Mouse (Mus musculus): ENCODE data around the gene A730009L09Rik.

DNA sequence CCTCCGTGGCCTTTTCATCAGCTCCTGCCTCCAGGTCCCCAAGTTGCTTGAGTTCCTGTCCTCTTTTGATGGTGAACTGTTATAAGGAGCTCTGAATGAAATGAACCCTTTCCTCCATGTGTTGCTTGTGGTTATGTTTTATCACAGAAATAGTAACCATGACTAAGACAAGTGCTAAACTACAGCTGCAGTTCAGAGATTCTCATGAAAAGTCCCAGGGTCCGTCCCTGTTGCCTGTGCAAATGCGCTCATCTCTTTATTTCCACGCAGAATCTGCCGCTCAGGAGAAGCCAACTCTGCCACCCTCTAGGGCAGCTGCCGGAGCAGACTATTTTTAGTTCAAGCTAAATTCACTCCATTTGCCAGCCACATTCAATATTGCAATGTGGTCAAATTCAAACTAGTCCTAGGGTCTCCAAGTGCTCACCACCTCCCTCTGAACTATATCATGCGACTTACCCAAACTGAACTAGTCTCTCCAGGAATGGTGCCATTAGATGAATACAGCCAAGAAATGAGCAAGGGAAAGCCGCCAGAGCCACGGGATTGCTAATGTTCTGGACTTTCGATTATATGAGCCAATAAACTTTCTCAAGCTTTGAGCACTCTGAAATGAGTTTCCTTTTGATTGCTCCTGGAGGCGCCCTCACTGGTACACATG, 7.2 kb downstream of the A730009L09Rik start:
- TF ChIP-seq CTCF (IDR thresholded peaks at IDR 0.05; ENCODE audit: borderline replicate concordance, insufficient read depth, low read length), result no peak
- no peak for TF ChIP-seq POLR2A (IDR thresholded peaks at IDR 0.05; ENCODE audit: low read depth, low read length)
